In genomic region chr8:86903104-86903503, GRCm38 (mm10) we compare ENCODE assay signal across 8 mouse cellular contexts. TPM values are rescaled to one million over a fixed set of nuclear protein-coding genes. Genes with fewer than 3 reads are reported as not detected.
A peak's percentile ranks its signal among the peaks of the same experiment; 100 is the strongest.
DNase-seq lines count a peak whose midpoint lies in the region; ATAC-seq and TF ChIP-seq lines count a peak whose summit lies in the region.
"Had no signal": no experiment of that assay in that cellular context is flagged by ENCODE, and none has a peak within 500 bp of the region (broad histone marks: within the 10 kb centered on the region; RNA-seq: fewer than 3 reads in every experiment).

No protein-coding gene starts in this region.

- H3K9me3 ChIP-seq in ES-Bruce4 (replicated peaks; ENCODE audit: control insufficient read depth, insufficient read depth, low read length, poor library complexity, severe bottlenecking) = no peaks in the 10 kb centered on the region

- H3K27ac ChIP-seq in ES-Bruce4 (ENCODE audit: insufficient read depth, low read length) = peak overlapping the region; percentile 66

- no peak for TF ChIP-seq EP300 in ES-Bruce4 (IDR thresholded peaks at IDR 0.05; ENCODE audit: insufficient read depth, low read depth, low read length)

- H3K9ac ChIP-seq in ES-Bruce4 (ENCODE audit: low read depth, poor library complexity, severe bottlenecking) = peak overlapping the region; percentile 11

- H3K4me1 ChIP-seq in ES-Bruce4 (ENCODE audit: control insufficient read depth, insufficient read depth, low read length) = peaks cover 2% of the 10 kb centered on the region

- peak; percentile 80 for DNase-seq in adipocyte (ENCODE audit: low spot score)
- DNase-seq in heart, adult 9 months (ENCODE audit: low spot score in 2 of 2) = peak; percentile 54 to 81
- peak; percentile 75 for DNase-seq in layer of hippocampus, adult 9-11 months
- DNase-seq in lung, postnatal 36 days = peak; percentile 94
- peak; percentile 57 to 88 for DNase-seq in spleen, adult 18-20 months

- H3K4me3 ChIP-seq in ES-Bruce4 (ENCODE audit: low read depth, low read length) = peak overlapping the region; percentile 10; the same call in 1 of the 2 replicates
- H3K4me3 ChIP-seq: megakaryocyte, embryonic 14.5 days had no signal

- no peaks in the 10 kb centered on the region for H3K27me3 ChIP-seq in ES-Bruce4 (ENCODE audit: control insufficient read depth, insufficient read depth, low read length, poor library complexity, severe bottlenecking)

- TF ChIP-seq POLR2A in ES-Bruce4 (IDR thresholded peaks at IDR 0.05; ENCODE audit: insufficient read depth, low read length) = no peak

- peak; percentile 99 for TF ChIP-seq CTCF in ES-Bruce4 (IDR thresholded peaks at IDR 0.05; ENCODE audit: low read depth, low read length)

- H3K36me3 ChIP-seq in ES-Bruce4 (ENCODE audit: control insufficient read depth, insufficient read depth, low read length, poor library complexity, severe bottlenecking) = no peaks in the 10 kb centered on the region

- peak; percentile 89 for ATAC-seq in common myeloid progenitor, adult 5-6 weeks (replicated peaks; ENCODE audit: low read depth, poor library complexity, severe bottlenecking)

RNA-seq across cellular contexts. Expression of gene N4bp1, which starts 18.0 kb away (rescaled TPM):
- 80.3 and 81.5 TPM in 2 replicates for polyA plus RNA-seq in ES-Bruce4 (2011; ENCODE audit: insufficient read depth, insufficient read length, low read depth, missing spikeins)
- total RNA-seq in common myeloid progenitor, adult 5-6 weeks (2017) = 15.8 and 16.1 TPM in 2 replicates

Comparison
In these comparisons a context has a peak if more than half of its experiments do, and no peak if none do; other contexts are left out.
1. Peak in every context shown above with its lines: DNase-seq, ATAC-seq, H3K4me3 ChIP-seq and H3K27ac ChIP-seq.